Mouse (Mus musculus) lung, adult 2 months (tissue): ENCODE measurements around the gene Hcrtr2. TPM values are rescaled to one million over a fixed set of nuclear protein-coding genes. Genes with fewer than 3 reads are reported as not detected.

ENCODE experiments used
- DNase-seq: peaks from one replicate; pipeline ENCODE4 v3.0.0; 2022
- H3K4me1 ChIP-seq: fragments of 200-500 bp; 2 replicates; pipeline ENCODE4 v1.6.1; 2011; ENCODE audit warnings: low read length; ENCODE audit not compliant: control insufficient read depth, insufficient read depth
- H3K4me3 ChIP-seq: fragments of 200-500 bp; replicated peaks from 2 replicates; pipeline ENCODE3; 2011; ENCODE audit warnings: low read depth, mild to moderate bottlenecking, control low read depth, low read length; ENCODE audit errors: extremely low read depth
- CTCF ChIP-seq: fragments of 200-500 bp; IDR thresholded peaks from 2 replicates; pipeline ENCODE4 v1.5.1; 2011; ENCODE audit warnings: mild to moderate bottlenecking, low read length, control low read depth; ENCODE audit not compliant: insufficient read depth
- POLR2A ChIP-seq: fragments of 200-500 bp; IDR thresholded peaks from 2 replicates; pipeline ENCODE4 v1.6.1; 2011; ENCODE audit warnings: low read depth, mild to moderate bottlenecking, control low read depth, low read length, borderline replicate concordance; ENCODE audit errors: extremely low read depth
- WGBS: fragments of 180-500 bp; shearing (Covaris S2); methylation state at CpG from one replicate; pipeline ENCODE4 v1.1.7; 2018; 5-methylcytosine and 5-hydroxymethylcytosine counted together
- polyA plus RNA-seq: library from polyadenylated mRNA; depleted of rRNA; stranded (reverse); fragments of >200 nt; gene quantifications from 2 replicates; pipeline ENCODE4 v1.2.3, GENCODE M21; 2012

Hcrtr2 gene
- polyA plus RNA-seq, 1 experiment, result 0.05 TPM

- WGBS, result 62% methylated on average over 4 of the region's 4 CpGs
These were observed 5.4 kb downstream of the Hcrtr2 start for GRCm38 (mm10) chr9:76318302-76318701.

GRCm38 (mm10) chr9:76315096-76315495 is 8.6 kb downstream of the Hcrtr2 start:
- DNase-seq, result no peak
- TF ChIP-seq POLR2A (no peak), CTCF (no peak)
- Histone ChIP-seq H3K4me1 (no peaks in the 10 kb centered on the region), H3K4me3 (no peak overlapping the region)

More at GRCm38 (mm10) chr9:76318302-76318701, 5.4 kb downstream of the Hcrtr2 start:
- DNase-seq, result no peak
- Histone ChIP-seq H3K4me1 (no peaks in the 10 kb centered on the region), H3K4me3 (no peak overlapping the region)
- TF ChIP-seq POLR2A (no peak), CTCF (no peak)

GRCm38 (mm10) chr9:76313921-76314320 is 9.7 kb downstream of the Hcrtr2 start:
- no peak for DNase-seq
- Histone ChIP-seq H3K4me1 (no peaks in the 10 kb centered on the region), H3K4me3 (no peak overlapping the region)
- TF ChIP-seq CTCF, result no peak
- TF ChIP-seq POLR2A, result no peak

- 57% methylated on average over 1 of the region's 1 CpGs for whole genome bisulfite sequencing
- no peak overlapping the region for H3K4me3 ChIP-seq
- TF ChIP-seq POLR2A, result no peak
- TF ChIP-seq CTCF, result no peak
- H3K4me1 ChIP-seq, result no peaks in the 10 kb centered on the region
- no peak for DNase-seq
These were observed 11.4 kb downstream of the Hcrtr2 start for GRCm38 (mm10) chr9:76312221-76312620.

GRCm38 (mm10) chr9:76291384-76291783 is 32.3 kb downstream of the Hcrtr2 start:
- 72% methylated on average over 5 of the region's 5 CpGs for WGBS
- DNase-seq, result no peak
- no peak for TF ChIP-seq POLR2A
- no peak for TF ChIP-seq CTCF
- Histone ChIP-seq H3K4me1 (no peaks in the 10 kb centered on the region), H3K4me3 (no peak overlapping the region)

GRCm38 (mm10) chr9:76270886-76271285 is 52.8 kb downstream of the Hcrtr2 start:
- TF ChIP-seq CTCF (no peak), POLR2A (no peak)
- Histone ChIP-seq H3K4me3 (no peak overlapping the region), H3K4me1 (no peaks in the 10 kb centered on the region)
- DNase-seq, result no peak

- Histone ChIP-seq H3K4me1 (no peaks in the 10 kb centered on the region), H3K4me3 (no peak overlapping the region)
- TF ChIP-seq POLR2A, result no peak
- 56% methylated on average over 5 of the region's 5 CpGs for WGBS
- DNase-seq, result no peak
These were observed 65.9 kb downstream of the Hcrtr2 start for GRCm38 (mm10) chr9:76257731-76258130.

GRCm38 (mm10) chr9:76252544-76252943 is 71.1 kb downstream of the Hcrtr2 start:
- TF ChIP-seq POLR2A (no peak), CTCF (no peak)
- Histone ChIP-seq H3K4me3 (no peak overlapping the region), H3K4me1 (no peaks in the 10 kb centered on the region; the same call in 1 of the 2 replicates)
- 38% methylated on average over 7 of the region's 7 CpGs for WGBS
- no peak for DNase-seq

- WGBS, result 63% methylated on average over 4 of the region's 4 CpGs
- no peak for TF ChIP-seq CTCF
- no peak for TF ChIP-seq POLR2A
- no peak for DNase-seq
- H3K4me1 ChIP-seq, result no peaks in the 10 kb centered on the region; the same call in 1 of the 2 replicates
- H3K4me3 ChIP-seq, result no peak overlapping the region
These were observed 71.5 kb downstream of the Hcrtr2 start for GRCm38 (mm10) chr9:76252109-76252508.

GRCm38 (mm10) chr9:76242322-76242721 is 81.3 kb downstream of the Hcrtr2 start:
- WGBS, result 60% methylated on average over 1 of the region's 1 CpGs
- no peak overlapping the region for H3K4me3 ChIP-seq
- TF ChIP-seq POLR2A (no peak), CTCF (no peak)

GRCm38 (mm10) chr9:76237946-76238345 is 85.7 kb downstream of the Hcrtr2 start:
- DNase-seq, result no peak
- Histone ChIP-seq H3K4me1 (peaks cover 2% of the 10 kb centered on the region; the same call in 1 of the 2 replicates), H3K4me3 (no peak overlapping the region)
- TF ChIP-seq CTCF (no peak), POLR2A (no peak)
- WGBS, result 81% methylated on average over 5 of the region's 5 CpGs

More at GRCm38 (mm10) chr9:76242322-76242721, 81.3 kb downstream of the Hcrtr2 start:
- no peaks in the 10 kb centered on the region for H3K4me1 ChIP-seq
- no peak for DNase-seq
